Mouse (Mus musculus): ENCODE measurements around the gene Ppp2r3c. TPM values are rescaled to one million over a fixed set of nuclear protein-coding genes. Genes with fewer than 3 reads are reported as not detected.
"Not testable (repeated sequence)": the region's sequence is repeated elsewhere in the genome, so short reads cannot be mapped to it uniquely, and the experiment has no call there.

Ppp2r3c gene
- polyA plus RNA-seq (2012; rRNA removed) (10.2 and 12.4 TPM in 2 replicates), polyA plus RNA-seq (2014; fragmentation: Nextera tagmentation; extraction: Ambion mirVana) (12.5 and 14.1 TPM in 2 replicates)

DNA sequence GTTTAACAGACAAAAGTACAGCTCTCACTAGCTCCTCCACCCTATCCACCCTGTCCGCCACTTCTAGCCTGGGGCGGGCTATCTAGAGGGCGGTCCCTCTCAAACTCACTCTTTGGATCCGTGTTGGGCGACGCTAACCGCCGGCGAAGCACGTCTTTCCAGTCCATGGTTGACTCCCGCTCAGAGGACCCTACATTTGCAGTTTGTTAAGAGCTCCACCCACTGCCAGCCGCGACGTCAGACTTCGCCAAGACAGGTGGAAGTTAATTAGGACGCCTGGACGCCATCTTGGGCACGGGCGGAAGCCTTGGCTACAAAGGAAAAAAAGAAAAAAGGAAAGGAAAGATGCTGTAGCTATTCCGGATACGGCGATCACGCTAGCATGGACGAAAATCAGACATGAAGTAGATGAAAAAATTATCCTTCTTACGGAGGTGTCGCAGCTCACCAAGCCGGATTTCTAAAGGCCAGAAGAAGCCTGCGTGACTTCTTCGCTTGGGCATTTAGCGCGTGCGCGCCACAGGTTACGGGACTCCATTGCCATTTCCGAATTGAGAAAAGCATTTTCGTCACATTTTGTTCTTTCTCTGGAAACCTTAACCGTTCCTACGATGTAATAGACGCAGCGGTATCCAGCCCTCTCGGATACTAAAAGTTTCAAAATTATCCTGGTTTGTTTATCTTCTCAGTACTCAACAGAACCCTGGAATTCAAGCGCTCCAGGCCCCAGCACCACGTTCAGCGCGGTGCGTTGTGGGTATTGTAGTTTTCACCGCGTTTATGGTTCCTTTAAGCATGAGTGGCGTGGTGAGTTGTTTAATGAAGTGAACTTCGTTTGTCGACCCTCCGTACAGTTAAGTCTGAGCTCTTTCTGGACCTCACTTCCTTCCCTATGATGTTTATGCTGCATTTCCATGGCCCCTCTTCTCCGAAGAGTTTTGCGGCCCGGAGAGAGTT lies at the start of gene Ppp2r3c:
Gene Ppp2r3c, minus strand, starts transcription at position 514 of the 957 bp plus-strand sequence.
- peak within 1 kb of the TSS; percentile 73 for H3K9ac ChIP-seq (ENCODE audit: low read depth, low read length, severe bottlenecking)
- H3K9me3 ChIP-seq (ENCODE audit: control insufficient read depth, low read length), result no peaks in the 10 kb centered on the region
- H3K4me1 ChIP-seq (ENCODE audit: control insufficient read depth, insufficient read depth, low read length), result peaks cover 19% of the 10 kb centered on the region
- H3K36me3 ChIP-seq (ENCODE audit: control insufficient read depth, insufficient read depth, low read length), result peaks cover 14% of the 10 kb centered on the region
- under 1% methylated on average over 55 of the region's 55 CpGs for WGBS
- peak; percentile 77; the same call in 1 of the 2 replicates for TF ChIP-seq POLR2A (IDR thresholded peaks at IDR 0.05; ENCODE audit: borderline replicate concordance, extremely low read depth, insufficient read depth, insufficient read length)
- H3K27ac ChIP-seq (replicated peaks; ENCODE audit: low read depth, low read length), result peak within 1 kb of the TSS; percentile 92
- peak within 1 kb of the TSS; percentile 59 for H3K4me3 ChIP-seq (replicated peaks; ENCODE audit: low read length)
- ATAC-seq (ENCODE audit: low FRiP score, low read depth), result peak; percentile 96
- peak; percentile 96 for DNase-seq (ENCODE audit: low spot score)
- no peaks in the 10 kb centered on the region for H3K27me3 ChIP-seq (ENCODE audit: control insufficient read depth, insufficient read depth, low read length)
- H3K4me2 ChIP-seq (replicated peaks; ENCODE audit: low read depth, low read length, severe bottlenecking), result peak within 1 kb of the TSS; percentile 68

DNA sequence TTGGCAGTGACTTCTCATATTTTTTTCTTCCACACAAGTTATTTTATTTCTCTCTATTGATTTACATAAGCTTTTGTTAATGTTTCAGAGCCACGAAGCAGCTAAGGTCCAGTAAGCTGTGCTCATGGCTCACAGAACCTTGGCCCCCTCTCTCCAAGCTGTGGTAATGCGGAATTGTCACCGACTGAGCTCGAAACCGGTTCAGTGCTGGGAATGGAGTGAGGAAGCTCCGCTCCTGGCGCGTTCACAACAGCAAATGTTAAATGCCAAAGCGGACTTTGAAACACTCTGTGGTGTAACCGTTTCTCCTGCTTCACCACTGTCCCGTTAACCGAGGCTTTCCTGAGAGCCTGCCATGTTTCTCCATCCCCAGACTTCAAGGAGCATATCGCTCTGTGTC lies 41.8 kb upstream of the Ppp2r3c start:
- 0 out of 2 replicates have a peak overlapping the region, but pooled peaks have one; percentile 26 for H3K27ac ChIP-seq (replicated peaks; ENCODE audit: low read depth, low read length)
- TF ChIP-seq POLR2A (IDR thresholded peaks at IDR 0.05; ENCODE audit: borderline replicate concordance, extremely low read depth, insufficient read depth, insufficient read length), result no peak
- H3K4me3 ChIP-seq (replicated peaks; ENCODE audit: low read length), result no peak overlapping the region
- no peaks in the 10 kb centered on the region for H3K4me1 ChIP-seq (ENCODE audit: control insufficient read depth, insufficient read depth, low read length)
- no peak overlapping the region for H3K4me2 ChIP-seq (replicated peaks; ENCODE audit: low read depth, low read length, severe bottlenecking)
- no peaks in the 10 kb centered on the region for H3K36me3 ChIP-seq (ENCODE audit: control insufficient read depth, insufficient read depth, low read length)
- no peaks in the 10 kb centered on the region for H3K27me3 ChIP-seq (ENCODE audit: control insufficient read depth, insufficient read depth, low read length)
- H3K9ac ChIP-seq (ENCODE audit: low read depth, low read length, severe bottlenecking), result no peak overlapping the region
- 77% methylated on average over 13 of the region's 13 CpGs for WGBS
- ATAC-seq (ENCODE audit: low FRiP score, low read depth), result no peak
- H3K9me3 ChIP-seq (ENCODE audit: control insufficient read depth, low read length), result no peaks in the 10 kb centered on the region
- no peak for DNase-seq (ENCODE audit: low spot score)

DNA sequence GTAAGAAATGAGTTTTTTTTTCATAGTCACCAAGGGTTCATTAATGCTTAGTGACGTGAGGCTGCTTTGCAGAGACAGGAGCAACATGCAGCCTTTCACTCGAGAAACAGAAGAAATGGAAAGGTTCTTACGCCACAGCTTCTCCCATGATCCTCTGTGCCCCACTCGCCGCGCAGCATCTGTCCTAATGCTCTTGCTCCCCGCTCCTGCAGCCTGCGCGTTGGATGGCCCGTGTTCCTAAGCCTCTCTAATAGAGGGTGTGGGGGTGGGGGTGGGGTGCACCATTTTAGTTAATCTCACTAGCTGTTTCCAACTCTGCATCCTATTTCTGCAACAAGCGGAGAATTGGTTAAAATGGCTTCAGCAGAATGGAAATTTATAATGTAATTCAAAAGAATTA lies 41.2 kb upstream of the Ppp2r3c start:
- no peaks in the 10 kb centered on the region for H3K9me3 ChIP-seq (ENCODE audit: control insufficient read depth, low read length)
- H3K4me3 ChIP-seq (replicated peaks; ENCODE audit: low read length), result no peak overlapping the region
- no peaks in the 10 kb centered on the region for H3K4me1 ChIP-seq (ENCODE audit: control insufficient read depth, insufficient read depth, low read length)
- ATAC-seq (ENCODE audit: low FRiP score, low read depth) (no peak), DNase-seq (ENCODE audit: low spot score) (no peak)
- 74% methylated on average over 11 of the region's 11 CpGs for WGBS
- no peaks in the 10 kb centered on the region for H3K27me3 ChIP-seq (ENCODE audit: control insufficient read depth, insufficient read depth, low read length)
- H3K36me3 ChIP-seq (ENCODE audit: control insufficient read depth, insufficient read depth, low read length), result no peaks in the 10 kb centered on the region
- 0 out of 2 replicates have a peak overlapping the region, but pooled peaks have one; percentile 15 for H3K4me2 ChIP-seq (replicated peaks; ENCODE audit: low read depth, low read length, severe bottlenecking)
- peak overlapping the region; percentile 26; the same call in 1 of the 2 replicates for H3K27ac ChIP-seq (replicated peaks; ENCODE audit: low read depth, low read length)
- no peak for TF ChIP-seq POLR2A (IDR thresholded peaks at IDR 0.05; ENCODE audit: borderline replicate concordance, extremely low read depth, insufficient read depth, insufficient read length)
- no peak overlapping the region for H3K9ac ChIP-seq (ENCODE audit: low read depth, low read length, severe bottlenecking)

DNA sequence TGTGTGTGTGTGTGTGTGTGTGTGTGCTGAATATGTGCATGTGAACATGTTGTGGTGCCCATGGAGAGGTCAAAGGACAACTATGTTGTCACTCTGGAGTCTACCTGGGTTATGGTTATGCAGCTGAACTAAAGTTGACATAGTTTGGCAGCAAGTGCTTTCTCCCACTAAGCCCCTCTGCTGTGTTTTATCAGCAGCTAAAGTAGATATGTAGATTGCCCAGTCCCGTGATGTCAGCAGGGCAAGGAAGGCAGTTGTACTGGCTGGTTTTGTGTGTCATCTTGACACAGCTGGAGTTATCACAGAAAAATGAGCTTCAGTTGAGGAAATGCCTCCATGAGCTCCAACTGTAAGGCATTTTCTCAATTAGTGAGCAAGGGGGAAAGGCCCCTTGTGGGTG lies 40.2 kb upstream of the Ppp2r3c start:
- H3K27ac ChIP-seq (replicated peaks; ENCODE audit: low read depth, low read length); H3K9me3 ChIP-seq (ENCODE audit: control insufficient read depth, low read length); DNase-seq (ENCODE audit: low spot score); ATAC-seq (ENCODE audit: low FRiP score, low read depth); H3K4me2 ChIP-seq (replicated peaks; ENCODE audit: low read depth, low read length, severe bottlenecking); H3K27me3 ChIP-seq (ENCODE audit: control insufficient read depth, insufficient read depth, low read length); H3K36me3 ChIP-seq (ENCODE audit: control insufficient read depth, insufficient read depth, low read length); H3K4me1 ChIP-seq (ENCODE audit: control insufficient read depth, insufficient read depth, low read length); H3K9ac ChIP-seq (ENCODE audit: low read depth, low read length, severe bottlenecking); H3K4me3 ChIP-seq (replicated peaks; ENCODE audit: low read length): not testable (repeated sequence)
- 74% methylated on average over 1 of the region's 1 CpGs for WGBS

DNA sequence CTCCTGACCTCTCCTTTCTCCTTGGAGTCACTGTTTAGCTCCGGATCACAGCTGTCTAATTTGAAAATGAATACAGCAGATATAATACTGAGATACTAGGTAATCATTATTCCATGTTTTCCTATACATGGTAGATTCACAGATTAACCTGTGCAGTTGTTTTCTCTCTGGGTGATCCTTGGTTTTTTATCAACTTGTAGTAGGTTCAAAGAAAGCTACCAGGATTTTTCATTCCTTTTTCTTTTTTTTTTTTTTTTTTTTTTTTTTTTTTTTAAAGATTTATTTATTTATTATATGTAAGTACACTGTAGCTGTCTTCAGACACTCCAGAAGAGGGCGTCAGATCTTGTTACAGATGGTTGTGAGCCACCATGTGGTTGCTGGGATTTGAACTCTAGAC lies 35.7 kb upstream of the Ppp2r3c start:
- WGBS, result 97% methylated on average over 1 of the region's 2 CpGs
- H3K4me3 ChIP-seq (replicated peaks; ENCODE audit: low read length); H3K27ac ChIP-seq (replicated peaks; ENCODE audit: low read depth, low read length); H3K36me3 ChIP-seq (ENCODE audit: control insufficient read depth, insufficient read depth, low read length); H3K4me1 ChIP-seq (ENCODE audit: control insufficient read depth, insufficient read depth, low read length); H3K27me3 ChIP-seq (ENCODE audit: control insufficient read depth, insufficient read depth, low read length); H3K9me3 ChIP-seq (ENCODE audit: control insufficient read depth, low read length); DNase-seq (ENCODE audit: low spot score); H3K4me2 ChIP-seq (replicated peaks; ENCODE audit: low read depth, low read length, severe bottlenecking); H3K9ac ChIP-seq (ENCODE audit: low read depth, low read length, severe bottlenecking); ATAC-seq (ENCODE audit: low FRiP score, low read depth): not testable (repeated sequence)
